Mouse (Mus musculus): Measurements from ENCODE around the gene Lrrc63.

- TF ChIP-seq EP300 (IDR thresholded peaks at IDR 0.05; ENCODE audit: low read depth) (no peak), CTCF (IDR thresholded peaks at IDR 0.05; ENCODE audit: low read depth) (no peak)
These were observed 55.1 kb downstream of the Lrrc63 start for GRCm38 (mm10) chr14:75075299-75076180.
